Mouse (Mus musculus) embryonic facial prominence, embryonic 11.5 days (tissue): ENCODE data around the gene Dmp1. TPM values are rescaled to one million over a fixed set of nuclear protein-coding genes. Genes with fewer than 3 reads are reported as not detected.

ENCODE experiments used
- ATAC-seq: fragments of 200-750 bp; cut with Nextera tagmentation; replicated peaks from 2 replicates; pipeline ENCODE4 v1.8.0; 2017; ENCODE audit warnings: low read depth; ENCODE audit not compliant: insufficient number of reproducible peaks, low FRiP score, low TSS enrichment
- DNase-seq: peaks from one replicate; pipeline ENCODE4 v3.0.0-alpha.2; 2015; ENCODE audit warnings: low spot score
- H3K27ac ChIP-seq: fragments of 300-500 bp; sonication (generic); replicated peaks from 2 replicates; pipeline ENCODE4 v1.5.1; 2014; ENCODE audit warnings: mild to moderate bottlenecking, low read depth, low read length, control low read depth
- H3K27me3 ChIP-seq: fragments of 300-500 bp; sonication (generic); 2 replicates; pipeline ENCODE4 v1.6.1; 2014; ENCODE audit warnings: mild to moderate bottlenecking, low read length, moderate library complexity, mixed read lengths; ENCODE audit not compliant: control insufficient read depth, insufficient read depth
- H3K36me3 ChIP-seq: fragments of 300-500 bp; sonication (generic); replicated peaks from 2 replicates; pipeline ENCODE4 v1.6.1; 2014; ENCODE audit warnings: low read depth, mild to moderate bottlenecking, low read length, moderate library complexity, mixed read lengths; ENCODE audit not compliant: control insufficient read depth, insufficient read depth
- H3K4me1 ChIP-seq: fragments of 300-500 bp; sonication (generic); 2 replicates; pipeline ENCODE4 v1.6.1; 2014; ENCODE audit warnings: low read length, mixed read lengths; ENCODE audit not compliant: control insufficient read depth, insufficient read depth
- H3K4me2 ChIP-seq: fragments of 300-500 bp; sonication (generic); 2 replicates; pipeline ENCODE4 v1.6.1; 2014; ENCODE audit warnings: low read depth, mild to moderate bottlenecking, control low read depth, low read length, moderate library complexity
- H3K4me3 ChIP-seq: fragments of 300-500 bp; sonication (generic); 2 replicates; pipeline ENCODE4 v1.5.1; 2014; ENCODE audit warnings: low read depth, low read length, control low read depth
- H3K9ac ChIP-seq: fragments of 300-500 bp; sonication (generic); replicated peaks from 2 replicates; pipeline ENCODE4 v1.6.1; 2014; ENCODE audit warnings: mild to moderate bottlenecking, control low read depth, low read length
- H3K9me3 ChIP-seq: fragments of 300-500 bp; sonication (generic); replicated peaks from 2 replicates; pipeline ENCODE4 v1.6.1; 2016; ENCODE audit warnings: mild to moderate bottlenecking, low read length, inconsistent platforms, mixed read lengths; ENCODE audit not compliant: control insufficient read depth
- WGBS: fragments of 180-500 bp; shearing (Covaris S2); extraction: QIAGEN DNeasy Blood & Tissue Kit; methylation state at CpG from one replicate; pipeline ENCODE4 v1.1.7; 2014; 5-methylcytosine and 5-hydroxymethylcytosine counted together
- polyA plus RNA-seq: library from polyadenylated mRNA; unstranded; fragments of >200 nt; fragmentation: Nextera tagmentation; extraction: Ambion mirVana; gene quantifications from 2 replicates; pipeline ENCODE4 v1.2.1, GENCODE M21; 2014

Gene Dmp1
- polyA plus RNA-seq, 1 experiment from 2014 or later = 0.17 TPM

- no peaks in the 10 kb centered on the region for H3K36me3 ChIP-seq
- no peak overlapping the region for H3K9ac ChIP-seq
- no peaks in the 10 kb centered on the region for H3K27me3 ChIP-seq
- 81% methylated on average over 1 of the region's 1 CpGs for WGBS
- no peaks in the 10 kb centered on the region for H3K9me3 ChIP-seq
- no peak overlapping the region for H3K4me2 ChIP-seq
- H3K4me1 ChIP-seq = no peaks in the 10 kb centered on the region
- ATAC-seq = no peak
- H3K27ac ChIP-seq = no peak overlapping the region
- DNase-seq = no peak
- H3K4me3 ChIP-seq = no peak overlapping the region
Measured at GRCm38 (mm10) chr5:104183743-104184142, 18.7 kb upstream of the Dmp1 start.

- DNase-seq (no peak), ATAC-seq (no peak)
- H3K9me3 ChIP-seq = no peaks in the 10 kb centered on the region
- no peaks in the 10 kb centered on the region for H3K4me1 ChIP-seq
- WGBS = 83% methylated on average over 3 of the region's 3 CpGs
- H3K9ac ChIP-seq = no peak overlapping the region
- H3K27ac ChIP-seq = no peak overlapping the region
- no peaks in the 10 kb centered on the region for H3K36me3 ChIP-seq
- no peak overlapping the region for H3K4me2 ChIP-seq
- no peak overlapping the region for H3K4me3 ChIP-seq
- no peaks in the 10 kb centered on the region for H3K27me3 ChIP-seq
Measured at GRCm38 (mm10) chr5:104187281-104187680, 15.1 kb upstream of the Dmp1 start.

GRCm38 (mm10) chr5:104195086-104195485 is 7.3 kb upstream of the Dmp1 start:
- DNase-seq (no peak), ATAC-seq (no peak)
- Histone ChIP-seq H3K9me3 (no peaks in the 10 kb centered on the region), H3K4me1 (no peaks in the 10 kb centered on the region), H3K36me3 (no peaks in the 10 kb centered on the region), H3K27ac (no peak overlapping the region), H3K9ac (no peak overlapping the region), H3K4me2 (no peak overlapping the region), H3K4me3 (no peak overlapping the region), H3K27me3 (no peaks in the 10 kb centered on the region)
- 77% methylated on average over 1 of the region's 1 CpGs for WGBS

GRCm38 (mm10) chr5:104201153-104201950 is 1.1 kb upstream of the Dmp1 start:
- 89% methylated on average over 12 of the region's 12 CpGs for WGBS
- DNase-seq (no peak), ATAC-seq (no peak)
- Histone ChIP-seq H3K4me1 (no peaks in the 10 kb centered on the region), H3K36me3 (no peaks in the 10 kb centered on the region), H3K9me3 (no peaks in the 10 kb centered on the region), H3K9ac (no peak overlapping the region), H3K4me2 (no peak overlapping the region), H3K27ac (no peak overlapping the region), H3K27me3 (no peaks in the 10 kb centered on the region), H3K4me3 (no peak overlapping the region)

- ATAC-seq = no peak
- no peak overlapping the region for H3K9ac ChIP-seq
Measured at GRCm38 (mm10) chr5:104212531-104212930, 10.1 kb downstream of the Dmp1 start.

GRCm38 (mm10) chr5:104218926-104219325 is 16.5 kb downstream of the Dmp1 start:
- DNase-seq (peak; percentile 71), ATAC-seq (no peak)
- 34% methylated on average over 5 of the region's 5 CpGs for WGBS
- Histone ChIP-seq H3K27ac (no peak overlapping the region), H3K4me3 (no peak overlapping the region), H3K4me2 (no peak overlapping the region), H3K4me1 (no peaks in the 10 kb centered on the region), H3K9ac (no peak overlapping the region), H3K9me3 (no peaks in the 10 kb centered on the region), H3K27me3 (no peaks in the 10 kb centered on the region), H3K36me3 (no peaks in the 10 kb centered on the region)

More at GRCm38 (mm10) chr5:104212531-104212930, 10.1 kb downstream of the Dmp1 start:
- Histone ChIP-seq H3K4me3 (no peak overlapping the region), H3K36me3 (no peaks in the 10 kb centered on the region), H3K27me3 (no peaks in the 10 kb centered on the region), H3K4me1 (no peaks in the 10 kb centered on the region), H3K4me2 (no peak overlapping the region), H3K27ac (no peak overlapping the region), H3K9me3 (no peaks in the 10 kb centered on the region)
- 78% methylated on average over 11 of the region's 11 CpGs for WGBS
- DNase-seq = no peak

- no peaks in the 10 kb centered on the region for H3K36me3 ChIP-seq
- H3K4me3 ChIP-seq = no peak overlapping the region
- DNase-seq (no peak), ATAC-seq (no peak)
- no peak overlapping the region for H3K27ac ChIP-seq
- no peaks in the 10 kb centered on the region for H3K4me1 ChIP-seq
- WGBS = 76% methylated on average over 3 of the region's 3 CpGs
- no peak overlapping the region for H3K9ac ChIP-seq
- H3K9me3 ChIP-seq = no peaks in the 10 kb centered on the region
- H3K4me2 ChIP-seq = no peak overlapping the region
- no peaks in the 10 kb centered on the region for H3K27me3 ChIP-seq
Measured at GRCm38 (mm10) chr5:104224299-104224698, 21.9 kb downstream of the Dmp1 start.

GRCm38 (mm10) chr5:104224750-104225149 is 22.3 kb downstream of the Dmp1 start:
- no peak overlapping the region for H3K9ac ChIP-seq
- H3K4me2 ChIP-seq = no peak overlapping the region
- no peak overlapping the region for H3K4me3 ChIP-seq
- H3K9me3 ChIP-seq = no peaks in the 10 kb centered on the region
- ATAC-seq (no peak), DNase-seq (no peak)
- H3K4me1 ChIP-seq = no peaks in the 10 kb centered on the region
- H3K27me3 ChIP-seq = no peaks in the 10 kb centered on the region
- no peak overlapping the region for H3K27ac ChIP-seq
- no peaks in the 10 kb centered on the region for H3K36me3 ChIP-seq
